Mouse (Mus musculus) frontal cortex, adult 2 months (tissue): ENCODE results near the gene Gabra5. TPM values are rescaled to one million over a fixed set of nuclear protein-coding genes. Genes with fewer than 3 reads are reported as not detected.

Experiments
- DNase-seq, 2 experiments: peaks; one replicate each; pipeline ENCODE4 v3.0.0; 2022; ENCODE audit warnings: low spot score in 1 of 2; ENCODE audit errors: extremely low spot score in 1 of 2
- polyA plus RNA-seq: library from polyadenylated mRNA; depleted of rRNA; stranded (reverse); fragments of >200 nt; gene quantifications from 2 replicates; pipeline ENCODE4 v1.2.3, GENCODE M21; 2012; rRNA removed

Gene Gabra5
- 84.3 and 85.0 TPM in 2 replicates for polyA plus RNA-seq

GRCm38 (mm10) chr7:57509681-57510141, at the start of gene Gabra5:
Gene Gabra5, minus strand, starts transcription at chr7:57510059.
- DNase-seq = peak; percentile 55 to 78

DNA sequence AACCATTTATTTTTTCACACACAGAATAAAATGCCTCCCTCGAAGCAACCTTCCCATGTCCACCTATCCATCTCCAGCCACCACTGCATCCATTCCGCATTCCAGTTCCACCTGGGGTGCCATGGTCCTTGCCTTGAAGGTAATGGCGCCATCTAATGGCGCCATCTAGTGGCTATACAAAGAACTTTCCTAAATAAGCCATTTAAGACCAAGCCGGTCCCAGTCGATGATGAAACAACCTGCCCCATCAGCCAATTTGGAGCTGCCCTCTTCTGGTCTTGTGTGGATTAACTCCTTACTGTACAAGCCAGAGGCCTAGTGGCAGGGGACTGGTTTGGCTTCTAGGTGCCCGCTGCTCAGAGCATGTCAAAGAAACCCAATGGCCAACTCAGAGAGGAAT, 28.7 kb upstream of the Gabra5 start:
- DNase-seq = no peak

GRCm38 (mm10) chr7:57532676-57533075, 22.8 kb upstream of the Gabra5 start:
- no peak for DNase-seq

GRCm38 (mm10) chr7:57529954-57530353, 20.1 kb upstream of the Gabra5 start:
- no peak for DNase-seq

DNA sequence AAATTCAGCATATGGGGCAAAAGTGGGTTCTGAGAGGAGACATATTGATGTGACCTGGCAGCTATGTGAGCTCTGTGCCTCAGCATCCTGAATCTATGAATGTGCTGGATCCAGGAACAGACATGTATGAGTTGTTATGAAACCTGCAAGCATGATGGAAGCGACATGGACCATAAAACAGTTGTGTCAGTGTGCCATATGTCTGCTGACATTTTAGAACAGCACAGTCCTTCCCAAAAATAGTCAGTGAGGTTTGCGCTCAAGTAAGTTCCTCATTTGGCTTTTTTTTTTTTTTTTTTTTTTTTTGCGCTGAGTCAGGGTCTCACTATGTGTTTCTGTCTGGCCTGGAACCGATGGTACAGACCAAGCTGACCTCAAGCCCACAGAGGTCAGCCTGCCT, 19.6 kb upstream of the Gabra5 start:
- DNase-seq = no peak

GRCm38 (mm10) chr7:57512955-57513354, 3.1 kb upstream of the Gabra5 start:
- DNase-seq = peak in 1 of 2 experiments; percentile 81

DNA sequence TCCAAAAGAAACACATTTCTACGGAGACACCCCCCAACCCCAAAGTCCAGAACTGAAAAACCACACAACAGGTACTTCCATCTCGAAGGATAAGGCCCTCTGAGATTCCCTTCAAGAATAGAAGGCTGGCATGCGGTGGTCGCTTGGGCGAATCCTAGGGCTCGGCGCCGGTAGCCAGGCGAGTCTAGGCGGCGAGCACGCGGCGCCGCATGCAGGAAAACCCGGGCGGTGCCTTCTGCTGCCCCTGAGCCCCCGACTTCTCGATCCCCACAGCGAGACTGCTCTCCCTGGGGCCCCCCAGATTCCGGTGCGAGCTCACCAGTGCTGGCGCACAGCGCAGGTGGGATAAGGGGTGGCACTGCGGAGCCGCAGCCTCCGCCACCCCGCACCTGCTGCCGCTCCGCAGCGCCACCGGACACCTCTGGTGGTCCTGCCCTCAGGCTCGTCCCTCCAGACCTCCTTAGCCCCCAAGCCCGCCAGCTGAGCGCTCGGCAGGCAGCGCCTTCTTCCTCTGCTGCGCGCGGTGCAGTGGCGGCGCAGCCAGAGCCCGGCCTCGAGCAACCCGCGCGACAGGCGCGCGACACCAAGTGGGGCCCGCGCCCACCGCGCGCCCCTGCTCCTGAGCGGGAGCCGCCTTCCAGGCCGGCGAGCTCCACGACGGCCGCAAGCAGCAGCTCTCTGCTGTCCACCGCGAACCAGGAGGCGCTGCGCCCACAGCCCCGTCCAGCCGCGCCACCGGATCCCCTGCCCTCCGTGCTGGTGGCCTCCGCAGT, 813 bp downstream of the Gabra5 start:
- DNase-seq = no peak

GRCm38 (mm10) chr7:57502809-57503208, 7.0 kb downstream of the Gabra5 start:
- DNase-seq = no peak

GRCm38 (mm10) chr7:57491795-57492194, 18.1 kb downstream of the Gabra5 start:
- DNase-seq = peak in 1 of 2 experiments; percentile 74

DNA sequence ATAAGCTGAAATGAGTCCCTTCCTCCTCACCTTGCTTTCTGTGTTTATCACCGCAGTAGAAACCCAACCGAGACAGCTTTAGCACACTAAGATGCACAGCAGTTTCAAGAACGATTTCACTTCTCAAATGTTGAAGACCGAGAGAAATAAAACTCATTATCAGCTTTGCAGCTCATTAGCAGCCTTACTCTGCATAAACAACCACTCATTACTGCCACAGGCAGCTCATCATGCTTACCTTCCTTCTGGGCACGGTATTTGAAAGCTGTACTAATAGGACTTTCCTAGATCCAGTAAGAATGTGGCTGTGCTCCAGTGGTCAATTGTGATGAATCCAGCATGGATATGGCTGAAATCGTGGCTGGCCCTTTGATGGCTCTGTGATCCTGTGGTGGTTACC, 23.0 kb downstream of the Gabra5 start:
- DNase-seq = no peak

DNA sequence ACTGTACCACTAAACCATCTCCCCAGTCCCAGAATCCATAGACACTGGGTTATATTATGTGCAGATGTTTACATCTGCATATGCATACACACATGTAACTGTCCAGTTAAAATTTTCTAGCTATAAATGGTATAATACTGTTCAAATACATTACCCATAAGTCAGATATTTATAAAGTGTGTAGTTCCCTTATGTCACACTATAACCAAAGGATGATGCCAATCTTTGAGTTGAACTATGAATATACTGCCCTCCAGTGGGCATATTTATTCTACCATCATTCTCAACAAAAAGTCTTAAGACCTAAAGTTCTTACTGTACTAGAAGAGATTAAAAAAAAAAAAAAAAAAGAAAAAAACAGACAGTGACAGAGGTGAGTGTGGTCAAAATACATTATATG, 27.0 kb downstream of the Gabra5 start:
- DNase-seq = peak in 1 of 2 experiments; percentile 74

DNA sequence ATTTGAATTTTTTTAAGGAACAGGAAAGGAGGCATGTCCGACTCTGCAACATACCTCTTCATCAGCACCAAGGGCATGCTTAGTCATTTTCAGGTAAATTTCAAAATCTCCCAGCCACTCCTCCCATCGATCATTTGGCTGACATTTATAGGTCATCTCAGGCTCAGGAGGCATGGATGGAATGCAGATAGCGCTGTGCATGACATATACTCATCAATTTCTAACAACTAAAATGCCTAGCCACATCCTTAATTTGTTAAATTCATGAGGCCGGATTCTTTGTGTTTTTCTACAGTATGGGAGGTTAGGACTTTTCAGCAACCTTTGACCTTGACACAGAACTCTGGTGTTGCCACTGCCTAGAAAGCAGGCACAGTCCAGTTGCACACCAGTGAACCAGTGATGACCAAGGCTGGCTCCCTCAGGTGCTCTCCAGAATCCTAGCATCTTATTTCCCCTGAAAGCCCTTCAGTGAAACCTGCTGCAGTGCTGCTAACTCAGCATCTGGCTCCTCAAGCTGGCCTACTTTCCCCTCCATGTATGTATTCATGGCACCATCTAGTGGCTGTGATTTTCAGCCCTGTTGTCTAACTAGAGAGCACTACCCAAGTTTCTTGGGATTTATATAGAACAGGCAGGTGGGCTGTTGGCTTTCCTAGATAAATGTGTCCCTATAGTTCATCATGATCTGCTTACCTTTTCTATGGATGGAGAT, 35.9 kb downstream of the Gabra5 start:
- peak; percentile 59 to 90 for DNase-seq

- no peak for DNase-seq
Measured at GRCm38 (mm10) chr7:57471316-57471715, 38.5 kb downstream of the Gabra5 start.

- DNase-seq = no peak
Measured at GRCm38 (mm10) chr7:57460354-57460753, 49.5 kb downstream of the Gabra5 start.

- no peak for DNase-seq
Measured at GRCm38 (mm10) chr7:57448239-57448638, 61.6 kb downstream of the Gabra5 start.

DNA sequence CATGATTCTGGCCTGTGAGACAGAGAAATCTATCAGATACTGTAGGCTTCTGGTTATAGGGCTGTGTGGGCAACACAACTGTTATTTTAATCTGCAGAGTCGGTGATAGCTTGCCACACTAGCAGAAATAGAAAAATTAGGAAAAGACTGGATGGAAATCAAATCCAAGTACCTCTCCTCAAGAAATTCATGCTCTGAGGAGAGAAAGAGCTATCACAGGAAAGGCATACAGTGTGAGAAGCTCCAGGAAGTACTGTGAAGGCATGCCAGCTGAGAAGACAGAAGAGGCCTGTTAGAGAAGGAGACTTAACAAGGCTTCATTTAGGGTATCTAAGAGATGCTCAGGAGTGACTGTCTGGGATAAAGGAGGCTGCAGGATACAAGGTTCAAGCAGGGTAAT, 87.2 kb downstream of the Gabra5 start:
- DNase-seq = peak in 1 of 2 experiments; percentile 17

DNA sequence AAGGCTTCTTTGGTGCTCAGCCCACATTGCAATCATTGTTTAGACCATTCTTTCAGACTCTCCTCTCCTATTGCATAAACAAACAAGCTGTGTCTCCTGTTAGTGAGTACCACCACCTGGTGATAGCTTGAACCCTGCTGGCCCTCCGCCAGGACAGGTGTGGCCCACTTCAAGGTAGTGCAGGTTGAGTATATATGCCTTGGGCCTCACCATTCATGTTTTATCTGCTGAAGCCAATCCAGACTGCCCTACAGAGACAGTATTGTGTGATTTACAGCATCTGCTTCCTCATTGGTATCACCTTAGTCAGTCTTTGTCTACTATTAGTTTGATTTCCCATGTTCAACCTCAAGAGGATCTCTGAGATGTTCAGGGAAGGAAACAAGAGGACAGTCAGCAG, 88.8 kb downstream of the Gabra5 start:
- DNase-seq = no peak

GRCm38 (mm10) chr7:57419392-57419791, 90.5 kb downstream of the Gabra5 start, which contains the start of gene Gabrb3:
Gene Gabrb3, plus strand, starts transcription at chr7:57419692.
- no peak for DNase-seq

DNA sequence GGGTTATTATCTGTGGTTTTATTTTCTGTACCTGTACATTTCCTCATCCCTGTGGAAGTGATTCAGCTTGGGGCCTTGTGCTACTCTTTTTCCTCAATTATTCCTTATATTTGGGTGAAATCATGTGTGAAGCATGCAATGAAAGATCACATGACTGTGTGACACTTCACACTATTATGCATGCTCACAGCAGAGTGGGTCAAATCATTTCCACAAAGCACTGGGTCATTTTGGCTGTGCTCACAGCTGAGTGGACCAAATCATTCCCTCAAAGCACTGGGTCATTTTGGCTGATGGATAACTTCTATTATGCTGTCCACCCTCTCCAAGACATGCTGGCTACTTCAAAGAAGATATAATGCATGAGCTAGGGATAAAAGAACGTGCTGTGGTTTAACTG, 97.0 kb downstream of the Gabra5 start:
- no peak for DNase-seq

DNA sequence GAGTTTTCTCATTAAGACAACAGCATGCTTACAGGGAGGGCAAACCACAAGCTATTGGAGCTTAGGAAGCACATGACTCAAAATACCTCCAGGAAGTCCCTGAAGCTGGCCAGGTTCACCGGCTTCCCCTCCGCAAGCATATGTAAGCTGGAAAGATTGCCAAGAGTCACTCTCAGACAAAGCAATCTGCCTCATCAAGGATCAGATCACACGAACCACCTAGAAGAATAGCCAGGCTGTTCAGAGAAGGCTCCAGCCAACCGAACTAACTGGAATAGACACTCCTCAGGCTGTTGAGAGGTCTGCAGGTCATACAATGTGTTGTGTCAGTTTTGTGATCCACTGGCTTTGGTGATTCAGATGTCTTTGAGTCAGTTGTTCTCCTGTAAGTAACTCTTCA, 98.7 kb downstream of the Gabra5 start:
- no peak for DNase-seq

GRCm38 (mm10) chr7:57393551-57393950, 116.3 kb downstream of the Gabra5 start:
- no peak for DNase-seq

GRCm38 (mm10) chr7:57390046-57390445, 119.8 kb downstream of the Gabra5 start:
- DNase-seq = peak in 1 of 2 experiments; percentile 63
